Mouse (Mus musculus) layer of hippocampus, adult 2 months (tissue): ENCODE results near the gene Pfdn6. TPM values are rescaled to one million over a fixed set of nuclear protein-coding genes. Genes with fewer than 3 reads are reported as not detected.
"Not testable (repeated sequence)": the region's sequence is repeated elsewhere in the genome, so short reads cannot be mapped to it uniquely, and the experiment has no call there.

Source experiments
- DNase-seq, 2 experiments: peaks; one replicate each; pipeline ENCODE4 v3.0.0; 2022; ENCODE audit warnings: low spot score in 2 of 2
- H3K27ac ChIP-seq: fragments of 200-600 bp; 2 replicates; pipeline ENCODE4 v1.8.1; 2022
- H3K4me3 ChIP-seq: fragments of 200-600 bp; 2 replicates; pipeline ENCODE4 v1.8.1; 2022; ENCODE audit warnings: mild to moderate bottlenecking
- CTCF ChIP-seq: fragments of 200-600 bp; conservative IDR thresholded peaks from 2 replicates; pipeline ENCODE4 v1.8.1; 2022; ENCODE audit warnings: antibody characterized with exemption, mild to moderate bottlenecking, moderate library complexity
- total RNA-seq, 2 experiments: library from RNA; stranded (reverse); gene quantifications; 2 replicates each; pipeline ENCODE4 v1.2.3; 2021

Pfdn6 gene
- total RNA-seq, 2 experiments from 2014 or later: 86.5 to 97.4 TPM

GRCm38 (mm10) chr17:33914969-33915391 lies 25.2 kb downstream of the Pfdn6 start:
- peak; percentile 44 for TF ChIP-seq CTCF
- no peak overlapping the region; the same call in 1 of the 2 replicates for H3K4me3 ChIP-seq
- peak overlapping the region; percentile 63; the same call in 1 of the 2 replicates for H3K27ac ChIP-seq
- DNase-seq: no peak

- no peak overlapping the region for H3K27ac ChIP-seq
- DNase-seq: no peak
Observed at GRCm38 (mm10) chr17:33913905-33914304, 26.2 kb downstream of the Pfdn6 start.

DNA sequence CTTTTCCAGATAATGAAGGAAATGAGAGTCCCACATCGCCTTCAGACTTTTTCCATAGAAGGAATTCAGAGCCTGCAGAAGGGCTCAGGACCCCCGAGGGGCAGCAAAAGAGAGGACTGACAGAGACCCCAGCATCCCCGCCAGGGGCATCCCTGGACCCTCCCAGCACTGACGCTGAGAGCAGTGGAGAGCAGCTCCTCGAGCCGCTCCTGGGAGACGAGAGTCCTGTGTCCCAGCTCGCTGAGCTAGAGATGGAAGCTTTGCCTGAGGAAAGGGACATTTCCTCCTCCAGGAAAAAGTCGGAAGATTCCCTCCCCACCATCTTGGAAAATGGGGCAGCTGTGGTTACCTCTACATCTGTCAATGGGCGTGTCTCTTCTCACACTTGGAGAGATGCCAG lies 26.9 kb downstream of the Pfdn6 start:
- Histone ChIP-seq H3K27ac (no peak overlapping the region), H3K4me3 (no peak overlapping the region)
- no peak for TF ChIP-seq CTCF
- no peak for DNase-seq

More at GRCm38 (mm10) chr17:33913905-33914304, 26.2 kb downstream of the Pfdn6 start:
- no peak overlapping the region for H3K4me3 ChIP-seq
- no peak for TF ChIP-seq CTCF

DNA sequence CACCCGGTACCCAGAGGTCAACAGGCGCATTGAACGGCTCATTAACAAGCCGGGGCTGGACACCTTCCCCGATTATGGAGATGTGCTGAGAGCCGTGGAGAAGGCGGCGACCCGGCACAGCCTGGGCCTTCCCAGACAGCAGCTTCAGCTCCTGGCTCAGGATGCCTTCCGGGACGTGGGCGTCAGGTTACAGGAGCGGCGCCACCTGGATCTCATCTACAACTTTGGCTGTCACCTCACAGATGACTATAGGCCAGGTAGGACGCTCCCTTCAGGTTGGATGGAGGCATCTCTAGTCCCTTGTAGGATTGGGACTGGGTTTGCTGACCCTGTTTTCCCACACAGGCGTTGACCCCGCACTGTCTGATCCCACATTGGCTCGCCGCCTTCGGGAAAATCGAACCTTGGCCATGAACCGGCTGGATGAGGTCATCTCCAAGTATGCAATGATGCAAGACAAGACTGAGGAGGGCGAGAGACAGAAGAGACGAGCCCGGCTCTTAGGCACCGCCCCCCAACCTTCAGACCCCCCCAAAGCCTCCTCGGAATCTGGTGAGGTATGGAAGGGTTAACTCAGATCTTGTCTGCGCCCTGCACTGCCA lies 28.2 kb downstream of the Pfdn6 start:
- Histone ChIP-seq H3K4me3 (no peak overlapping the region), H3K27ac (no peak overlapping the region)
- no peak for DNase-seq
- no peak for TF ChIP-seq CTCF

DNA sequence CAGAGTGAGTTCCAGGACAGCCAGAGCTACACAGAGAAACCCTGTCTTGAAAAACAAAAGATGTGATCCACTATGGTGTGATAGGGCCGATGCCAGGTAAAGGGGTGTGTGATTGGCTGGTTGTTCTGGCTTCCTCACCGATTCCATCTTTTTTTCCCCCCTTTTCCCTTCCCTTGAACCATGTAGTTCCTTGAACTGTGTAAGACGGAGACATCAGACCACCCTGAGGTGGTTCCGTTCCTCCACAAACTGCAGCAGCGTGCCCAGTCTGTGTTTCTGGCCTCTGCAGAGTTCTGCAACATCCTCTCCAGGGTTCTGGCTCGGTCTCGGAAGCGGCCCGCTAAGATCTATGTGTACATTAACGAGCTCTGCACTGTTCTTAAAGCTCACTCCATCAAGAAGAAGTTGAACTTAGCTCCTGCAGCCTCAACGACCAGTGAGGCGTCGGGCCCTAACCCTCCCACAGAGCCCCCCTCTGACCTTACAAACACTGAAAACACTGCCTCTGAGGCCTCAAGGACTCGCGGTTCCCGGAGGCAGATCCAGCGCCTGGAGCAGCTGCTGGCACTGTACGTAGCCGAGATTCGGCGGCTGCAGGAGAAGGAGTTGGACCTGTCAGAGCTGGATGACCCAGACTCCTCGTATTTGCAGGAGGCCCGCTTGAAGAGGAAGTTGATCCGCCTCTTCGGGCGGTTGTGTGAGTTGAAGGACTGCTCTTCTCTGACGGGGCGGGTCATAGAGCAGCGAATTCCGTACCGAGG lies 28.9 kb downstream of the Pfdn6 start:
- no peak for DNase-seq
- no peak for TF ChIP-seq CTCF
- Histone ChIP-seq H3K4me3 (no peak overlapping the region), H3K27ac (no peak overlapping the region)

DNA sequence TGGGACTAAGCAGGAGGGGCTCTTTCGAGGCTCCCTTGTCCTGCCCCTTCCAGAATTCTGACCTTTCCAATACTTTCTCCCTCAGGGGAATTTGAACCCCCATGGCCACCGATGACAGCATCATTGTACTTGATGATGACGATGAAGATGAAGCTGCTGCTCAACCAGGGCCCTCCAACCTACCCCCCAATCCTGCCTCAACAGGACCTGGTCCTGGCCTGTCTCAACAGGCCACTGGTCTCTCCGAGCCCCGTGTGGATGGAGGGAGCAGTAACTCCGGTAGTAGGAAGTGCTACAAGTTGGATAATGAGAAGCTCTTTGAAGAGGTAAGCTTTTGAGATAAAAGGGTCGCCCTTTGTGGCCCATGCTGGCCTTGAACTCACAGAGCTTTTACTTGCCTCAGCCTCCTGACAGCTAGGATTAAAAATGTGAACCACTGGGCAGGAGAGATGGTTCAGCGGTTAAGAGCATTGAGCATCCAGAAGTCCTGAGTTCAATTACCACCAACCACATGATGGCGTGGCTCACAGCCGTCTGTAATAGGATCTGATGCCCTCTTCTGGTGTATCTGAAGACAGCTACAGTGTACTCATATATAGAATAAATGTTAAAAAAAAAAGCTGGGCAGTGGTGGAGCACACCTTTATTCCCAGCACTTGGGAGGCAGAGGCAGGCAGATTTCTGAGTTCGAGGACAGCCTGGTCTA lies 29.6 kb downstream of the Pfdn6 start:
- DNase-seq: no peak
- TF ChIP-seq CTCF: peak; percentile 54
- Histone ChIP-seq H3K27ac (peak overlapping the region; percentile 92; the same call in 1 of the 2 replicates), H3K4me3 (peak overlapping the region; percentile 76)

DNA sequence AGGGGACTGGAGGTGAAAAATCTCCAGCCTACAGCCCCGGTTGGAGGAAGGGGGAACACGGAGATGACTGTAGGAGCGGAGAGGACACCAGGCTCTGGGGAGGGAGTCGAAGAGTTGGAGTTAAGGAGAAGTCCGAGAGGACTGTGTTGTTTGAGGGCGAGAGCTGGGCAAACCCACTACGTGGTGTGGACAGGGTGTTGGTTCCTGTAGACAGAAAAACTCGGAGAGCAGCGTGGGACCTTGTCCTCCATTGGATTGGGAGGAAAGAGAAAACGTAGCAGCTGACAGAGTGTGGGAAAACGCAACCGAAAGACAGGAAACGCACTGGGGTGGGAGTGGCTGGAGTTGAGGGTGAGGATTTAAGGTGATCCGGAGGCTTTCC lies 30.3 kb downstream of the Pfdn6 start:
- H3K4me3 ChIP-seq: peak overlapping the region; percentile 76
- TF ChIP-seq CTCF: no peak
- DNase-seq: no peak
- peak overlapping the region; percentile 92 for H3K27ac ChIP-seq

- Histone ChIP-seq H3K27ac (peak within 1 kb of the TSS; percentile 92), H3K4me3 (peak within 1 kb of the TSS; percentile 76)
- peak; percentile 98 to 99 for DNase-seq
- no peak for TF ChIP-seq CTCF
Observed at GRCm38 (mm10) chr17:33909077-33909868, 30.9 kb downstream of the Pfdn6 start, which contains the start of gene Daxx. TSS of gene Daxx (plus strand) at chr17:33909414.

- peak in 1 of 2 experiments; percentile 42 for DNase-seq
- TF ChIP-seq CTCF: no peak
- Histone ChIP-seq H3K27ac (peak overlapping the region; percentile 92), H3K4me3 (peak overlapping the region; percentile 76)
Observed at GRCm38 (mm10) chr17:33908331-33909076, 31.6 kb downstream of the Pfdn6 start.

GRCm38 (mm10) chr17:33904835-33905234 lies 35.3 kb downstream of the Pfdn6 start, which contains the start of gene Platr17:
TSS of gene Platr17 (plus strand) at chr17:33905135.
- DNase-seq, H3K4me3 ChIP-seq, H3K27ac ChIP-seq: not testable (repeated sequence)

GRCm38 (mm10) chr17:33903911-33904651 lies 36.1 kb downstream of the Pfdn6 start:
- not testable (repeated sequence) for DNase-seq, H3K27ac ChIP-seq, H3K4me3 ChIP-seq
